Mouse (Mus musculus) hindbrain, embryonic 11.5 days (tissue): ENCODE data around the gene Dcdc2b. TPM values are rescaled to one million over a fixed set of nuclear protein-coding genes. Genes with fewer than 3 reads are reported as not detected.

Source experiments
- ATAC-seq: fragments of 200-750 bp; cut with Nextera tagmentation; 2 replicates; pipeline ENCODE4 v1.8.0; 2017; ENCODE audit warnings: mild to moderate bottlenecking, moderate TSS enrichment, moderate library complexity; ENCODE audit not compliant: low FRiP score
- DNase-seq: peaks from one replicate; pipeline ENCODE4 v3.0.0-alpha.2; 2015; ENCODE audit warnings: low spot score
- H3K27ac ChIP-seq: fragments of 300-500 bp; sonication (generic); 2 replicates; pipeline ENCODE4 v1.5.1; 2014; ENCODE audit warnings: mild to moderate bottlenecking, low read depth, low read length
- H3K27me3 ChIP-seq: fragments of 300-500 bp; sonication (generic); 2 replicates; pipeline ENCODE4 v1.6.1; 2014; ENCODE audit warnings: mild to moderate bottlenecking, low read length, moderate library complexity, mixed read lengths; ENCODE audit not compliant: control insufficient read depth, insufficient read depth
- H3K36me3 ChIP-seq: fragments of 300-500 bp; sonication (generic); 2 replicates; pipeline ENCODE4 v1.6.1; 2014; ENCODE audit warnings: mild to moderate bottlenecking, low read length, moderate library complexity, mixed read lengths; ENCODE audit not compliant: control insufficient read depth, insufficient read depth
- H3K4me1 ChIP-seq: fragments of 300-500 bp; sonication (generic); replicated peaks from 2 replicates; pipeline ENCODE4 v1.6.1; 2014; ENCODE audit warnings: low read length, mixed read lengths; ENCODE audit not compliant: control insufficient read depth, insufficient read depth
- H3K4me2 ChIP-seq: fragments of 300-500 bp; sonication (generic); replicated peaks from 2 replicates; pipeline ENCODE4 v1.6.1; 2014; ENCODE audit warnings: mild to moderate bottlenecking, low read depth, low read length
- H3K4me3 ChIP-seq: fragments of 300-500 bp; sonication (generic); 2 replicates; pipeline ENCODE4 v1.5.1; 2014; ENCODE audit warnings: low read depth, low read length
- H3K9ac ChIP-seq: fragments of 300-500 bp; sonication (generic); 2 replicates; pipeline ENCODE4 v1.6.1; 2014; ENCODE audit warnings: low read depth, low read length
- H3K9me3 ChIP-seq: fragments of 300-500 bp; sonication (generic); 2 replicates; pipeline ENCODE4 v1.6.1; 2016; ENCODE audit warnings: low read length; ENCODE audit not compliant: control insufficient read depth
- WGBS: fragments of 180-500 bp; shearing (Covaris S2); extraction: QIAGEN DNeasy Blood & Tissue Kit; methylation state at CpG from one replicate; pipeline ENCODE4 v1.1.7; 2014; 5-methylcytosine and 5-hydroxymethylcytosine counted together
- polyA plus RNA-seq: library from polyadenylated mRNA; unstranded; fragments of >200 nt; fragmentation: Nextera tagmentation; extraction: Ambion mirVana; gene quantifications from 2 replicates; pipeline ENCODE4 v1.2.1, GENCODE M21; 2014

The Dcdc2b gene
- polyA plus RNA-seq, 1 experiment from 2014 or later: 2.7 TPM

DNA sequence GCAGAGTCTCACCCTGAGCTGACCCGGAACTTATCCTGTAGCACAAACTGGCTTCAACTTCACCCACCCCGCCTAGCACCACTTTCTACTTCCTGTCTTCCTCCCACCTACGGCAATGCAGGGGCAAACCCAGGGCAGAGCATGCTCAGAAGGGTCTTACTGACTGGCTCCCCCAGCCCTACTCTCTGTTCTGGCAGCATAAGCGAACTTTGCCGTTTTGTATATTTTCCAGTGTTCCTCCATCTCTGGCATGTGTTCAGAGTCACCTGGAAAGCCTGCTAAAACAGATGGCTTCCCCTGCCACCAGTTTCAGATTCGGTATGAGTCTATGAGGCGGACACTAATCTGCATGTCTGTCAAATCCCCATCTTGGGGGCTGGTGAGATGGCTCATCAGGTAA lies 33.7 kb downstream of the Dcdc2b start:
- 80% methylated on average over 7 of the region's 7 CpGs for WGBS
- 0 out of 2 replicates have a peak, but pooled peaks cover 2% of the 10 kb centered on the region for H3K4me1 ChIP-seq
- no peak overlapping the region for H3K4me3 ChIP-seq
- ATAC-seq (no peak), DNase-seq (no peak)
- no peaks in the 10 kb centered on the region for H3K36me3 ChIP-seq
- H3K27ac ChIP-seq: no peak overlapping the region
- H3K9ac ChIP-seq: no peak overlapping the region
- no peaks in the 10 kb centered on the region for H3K9me3 ChIP-seq
- H3K27me3 ChIP-seq: no peaks in the 10 kb centered on the region
- H3K4me2 ChIP-seq: no peak overlapping the region

DNA sequence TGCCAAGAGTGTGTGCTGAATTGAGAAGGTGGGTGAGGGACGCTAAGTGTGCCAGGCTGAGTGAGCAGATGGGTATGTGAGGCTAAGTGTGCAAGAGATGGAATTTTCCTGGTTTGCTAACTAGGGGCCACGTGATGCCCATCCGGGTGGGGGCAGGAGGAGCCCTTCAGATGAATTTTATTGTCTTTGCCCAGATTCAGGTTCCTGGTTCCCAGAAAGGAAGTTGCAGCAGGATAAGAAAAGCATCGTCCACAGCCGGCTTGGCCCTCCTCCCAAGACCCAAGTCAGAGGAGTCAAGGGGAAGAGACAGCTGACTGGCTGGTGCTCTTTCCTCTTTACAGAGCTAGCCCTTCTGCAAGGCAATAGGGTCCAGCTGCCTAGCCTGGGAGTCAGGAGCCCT lies 35.6 kb downstream of the Dcdc2b start, which contains the start of gene Fam167b:
Gene Fam167b (minus strand): TSS at position 84 of the 400 bp plus-strand sequence.
- no peak within 1 kb of the TSS for H3K4me2 ChIP-seq
- DNase-seq (no peak), ATAC-seq (no peak)
- no peaks in the 10 kb centered on the region for H3K27me3 ChIP-seq
- WGBS: 91% methylated on average over 5 of the region's 5 CpGs
- no peaks in the 10 kb centered on the region for H3K9me3 ChIP-seq
- H3K9ac ChIP-seq: no peak within 1 kb of the TSS
- H3K4me1 ChIP-seq: 0 out of 2 replicates have a peak, but pooled peaks cover 2% of the 10 kb centered on the region
- H3K4me3 ChIP-seq: no peak within 1 kb of the TSS
- H3K27ac ChIP-seq: no peak within 1 kb of the TSS
- H3K36me3 ChIP-seq: no peaks in the 10 kb centered on the region

DNA sequence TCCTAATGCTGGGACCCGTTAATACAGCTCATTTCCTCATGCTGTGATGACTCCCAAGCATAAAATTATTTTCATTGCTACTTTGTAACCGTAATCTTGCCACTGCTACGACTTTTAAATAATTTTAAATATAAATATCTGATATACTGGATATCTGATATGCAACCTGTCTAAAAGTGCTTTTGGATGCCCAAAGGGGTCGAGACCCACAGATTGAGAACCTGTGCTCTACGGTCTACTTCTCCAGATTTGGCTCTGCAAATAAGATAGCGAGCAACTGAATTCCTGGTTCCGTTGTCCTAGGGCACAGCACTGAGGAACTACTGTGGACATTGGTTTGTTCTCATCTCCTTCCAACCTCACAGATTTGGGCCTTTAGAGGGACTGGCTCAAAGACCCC lies 36.4 kb downstream of the Dcdc2b start:
- WGBS: 83% methylated on average over 7 of the region's 7 CpGs
- H3K27me3 ChIP-seq: no peaks in the 10 kb centered on the region
- H3K4me1 ChIP-seq: 0 out of 2 replicates have a peak, but pooled peaks cover 2% of the 10 kb centered on the region
- ATAC-seq (no peak), DNase-seq (no peak)
- no peak overlapping the region for H3K27ac ChIP-seq
- H3K9ac ChIP-seq: no peak overlapping the region
- no peaks in the 10 kb centered on the region for H3K36me3 ChIP-seq
- no peak overlapping the region for H3K4me2 ChIP-seq
- no peak overlapping the region for H3K4me3 ChIP-seq
- H3K9me3 ChIP-seq: no peaks in the 10 kb centered on the region

DNA sequence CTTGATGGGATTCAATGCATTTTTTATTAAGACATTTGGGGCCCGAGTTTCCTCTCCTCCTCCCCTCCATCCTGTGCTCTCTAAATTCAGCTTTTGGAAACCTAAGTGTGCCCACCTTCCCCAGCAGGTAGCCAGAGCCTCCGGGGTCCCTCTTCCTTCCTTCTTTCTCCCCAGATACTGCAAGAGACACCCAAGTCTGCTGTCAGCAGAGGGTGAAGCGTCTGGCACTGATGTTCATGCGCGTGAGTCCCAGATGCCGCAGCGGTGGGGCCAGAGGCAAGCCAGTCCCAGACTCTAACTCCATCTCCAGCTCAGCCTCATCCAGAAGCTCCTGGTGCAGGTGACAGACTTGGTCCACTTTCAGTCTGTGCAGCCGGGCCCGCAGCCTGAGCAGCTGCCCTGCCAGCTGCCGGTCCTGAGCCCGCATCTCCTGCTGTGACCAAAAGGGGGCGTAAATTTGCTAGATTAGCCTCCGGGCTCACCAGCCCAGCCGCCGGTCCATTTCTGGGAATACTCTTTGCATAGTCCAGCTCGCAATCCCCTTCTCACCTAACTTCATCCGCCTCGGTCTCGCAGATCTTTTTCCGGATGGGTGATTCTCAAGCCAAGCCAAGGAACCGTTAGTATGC lies 37.1 kb downstream of the Dcdc2b start:
- ATAC-seq (no peak), DNase-seq (peak; percentile 78)
- no peak overlapping the region for H3K27ac ChIP-seq
- no peaks in the 10 kb centered on the region for H3K9me3 ChIP-seq
- H3K4me1 ChIP-seq: 0 out of 2 replicates have a peak, but pooled peaks cover 2% of the 10 kb centered on the region
- WGBS: 35% methylated on average over 21 of the region's 21 CpGs
- 0 out of 2 replicates have a peak overlapping the region, but pooled peaks have one; percentile 19 for H3K9ac ChIP-seq
- H3K36me3 ChIP-seq: no peaks in the 10 kb centered on the region
- no peaks in the 10 kb centered on the region for H3K27me3 ChIP-seq
- no peak overlapping the region for H3K4me3 ChIP-seq
- H3K4me2 ChIP-seq: no peak overlapping the region

DNA sequence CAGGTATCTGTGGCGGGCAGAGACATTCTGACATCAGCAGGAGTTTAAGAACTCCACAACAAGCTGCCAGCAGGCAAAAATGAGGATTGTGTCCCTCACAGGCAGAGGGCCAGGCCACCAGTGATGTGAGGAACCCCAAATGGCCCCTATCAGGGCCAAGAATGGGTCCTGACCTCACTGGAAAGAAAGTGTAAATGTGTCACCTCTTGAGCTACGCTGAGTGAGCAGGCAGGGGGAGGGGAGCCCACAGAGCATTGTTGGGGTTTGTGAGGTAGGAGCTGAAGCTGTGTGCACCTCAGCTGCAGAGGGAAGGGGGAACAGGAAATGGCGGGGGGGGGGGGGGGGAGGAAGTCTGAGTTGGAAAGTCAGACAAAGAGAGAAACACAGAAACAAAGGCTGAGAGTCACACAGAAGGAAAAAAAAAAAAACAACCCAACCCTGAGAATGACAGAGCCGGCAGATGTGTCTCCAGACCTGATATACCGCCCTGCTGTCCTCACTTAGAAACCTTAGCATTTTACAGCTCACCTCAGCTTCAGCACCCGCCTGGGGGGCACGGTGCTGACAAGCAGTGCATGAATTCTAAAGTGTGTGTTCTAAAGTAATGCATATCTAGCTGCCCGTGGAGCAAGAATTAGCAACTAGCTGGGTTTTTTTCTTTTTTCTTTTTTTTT lies 38.7 kb downstream of the Dcdc2b start:
- WGBS: 59% methylated on average over 7 of the region's 8 CpGs
- ATAC-seq: no peak
- H3K27ac ChIP-seq: no peak overlapping the region
- DNase-seq: no peak
- H3K27me3 ChIP-seq: no peaks in the 10 kb centered on the region
- H3K9ac ChIP-seq: no peak overlapping the region
- no peak overlapping the region for H3K4me2 ChIP-seq
- H3K36me3 ChIP-seq: no peaks in the 10 kb centered on the region
- H3K4me1 ChIP-seq: 0 out of 2 replicates have a peak, but pooled peaks cover 2% of the 10 kb centered on the region
- no peaks in the 10 kb centered on the region for H3K9me3 ChIP-seq
- no peak overlapping the region for H3K4me3 ChIP-seq

DNA sequence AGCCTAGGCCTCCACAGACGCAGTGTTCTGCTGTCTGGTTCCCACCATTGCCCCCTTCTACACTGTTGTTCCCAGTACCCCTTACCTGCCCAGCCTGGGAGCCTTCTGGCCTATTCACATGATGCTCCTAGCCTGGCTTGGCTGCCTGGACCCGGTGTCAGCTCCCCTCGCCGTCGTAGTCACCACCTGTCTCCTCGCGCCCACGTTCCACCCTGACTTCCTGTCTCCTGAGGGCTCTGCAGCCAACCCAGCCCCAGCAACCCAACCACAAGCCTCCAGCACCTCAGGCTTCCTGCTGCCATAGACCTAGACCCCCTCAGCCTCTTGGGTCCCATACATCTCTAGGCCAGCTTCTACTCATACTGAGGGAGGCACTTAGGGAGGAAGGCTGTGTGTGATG lies 40.6 kb downstream of the Dcdc2b start, which contains the start of gene Lck:
Gene Lck (minus strand): TSS at position 212 of the 400 bp plus-strand sequence.
- Histone ChIP-seq H3K4me1 (0 out of 2 replicates have a peak, but pooled peaks cover 2% of the 10 kb centered on the region), H3K4me3 (no peak within 1 kb of the TSS), H3K27ac (no peak within 1 kb of the TSS), H3K36me3 (no peaks in the 10 kb centered on the region), H3K9ac (no peak within 1 kb of the TSS), H3K27me3 (no peaks in the 10 kb centered on the region), H3K4me2 (no peak within 1 kb of the TSS), H3K9me3 (no peaks in the 10 kb centered on the region)
- 94% methylated on average over 8 of the region's 8 CpGs for WGBS
- no peak for ATAC-seq
- no peak for DNase-seq

DNA sequence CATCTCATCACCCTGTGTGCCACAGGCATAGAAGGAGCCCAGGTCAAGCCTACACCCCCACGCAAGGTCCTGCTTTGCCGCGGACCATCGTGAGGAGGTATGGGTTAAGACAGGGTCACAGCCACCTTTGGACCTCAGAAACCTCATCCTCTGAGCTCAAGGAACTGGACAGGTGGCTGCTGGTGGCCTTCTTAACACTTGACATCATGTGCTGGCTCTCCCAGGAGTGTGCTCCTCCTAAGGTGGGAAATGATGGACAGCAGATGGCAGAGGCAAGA lies 41.0 kb downstream of the Dcdc2b start:
- DNase-seq: no peak
- no peak for ATAC-seq
- Histone ChIP-seq H3K36me3 (no peaks in the 10 kb centered on the region), H3K27ac (no peak overlapping the region), H3K4me3 (no peak overlapping the region), H3K9me3 (no peaks in the 10 kb centered on the region), H3K27me3 (no peaks in the 10 kb centered on the region), H3K9ac (no peak overlapping the region), H3K4me1 (0 out of 2 replicates have a peak, but pooled peaks cover 2% of the 10 kb centered on the region), H3K4me2 (no peak overlapping the region)
- WGBS: 93% methylated on average over 4 of the region's 4 CpGs

DNA sequence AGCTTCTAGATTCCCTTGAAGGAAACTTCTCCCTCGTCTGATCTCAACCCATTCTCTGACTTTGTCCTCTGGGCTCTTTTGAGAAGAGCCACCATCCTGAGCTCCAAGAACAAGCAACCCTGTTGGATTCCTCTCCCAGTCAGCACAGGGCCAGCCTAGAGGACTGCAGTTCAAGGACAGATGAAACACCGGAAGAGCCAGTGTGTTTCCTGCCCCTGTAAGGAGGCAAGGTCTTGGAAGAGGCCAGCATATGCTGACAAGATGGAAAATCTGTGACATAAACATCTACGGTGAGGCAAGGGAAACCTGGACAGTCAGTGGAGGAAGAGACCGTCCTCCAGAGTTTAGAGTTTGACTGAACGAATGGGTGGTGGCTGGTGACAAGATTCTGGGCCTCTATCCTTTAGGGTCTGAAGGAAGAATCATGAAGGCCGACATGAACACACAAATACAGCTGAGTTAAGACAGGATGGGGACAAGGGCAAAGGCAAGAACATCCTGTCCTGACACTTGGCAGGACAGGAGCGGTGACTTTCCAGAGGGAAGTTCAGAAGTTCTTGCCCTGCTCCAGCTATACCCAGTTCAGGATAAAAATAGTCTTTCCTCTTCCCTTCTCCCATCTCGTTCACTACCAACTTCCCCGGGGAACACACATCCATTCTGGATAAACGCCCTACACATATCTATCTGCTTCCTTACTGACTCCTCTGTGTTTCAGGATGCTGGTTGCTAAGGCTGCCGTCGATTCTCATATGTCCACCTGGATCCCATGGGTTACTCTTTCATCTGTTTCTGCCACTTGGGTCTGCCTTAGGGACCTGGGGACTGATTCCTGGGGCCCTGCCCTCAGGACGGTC lies 41.6 kb downstream of the Dcdc2b start:
- ATAC-seq: no peak
- H3K9me3 ChIP-seq: no peaks in the 10 kb centered on the region
- H3K27me3 ChIP-seq: no peaks in the 10 kb centered on the region
- H3K9ac ChIP-seq: no peak overlapping the region
- DNase-seq: no peak
- 83% methylated on average over 13 of the region's 13 CpGs for WGBS
- H3K4me3 ChIP-seq: no peak overlapping the region
- no peak overlapping the region for H3K4me2 ChIP-seq
- no peaks in the 10 kb centered on the region for H3K36me3 ChIP-seq
- H3K4me1 ChIP-seq: 0 out of 2 replicates have a peak, but pooled peaks cover 2% of the 10 kb centered on the region
- no peak overlapping the region for H3K27ac ChIP-seq
